Mouse (Mus musculus) urinary bladder, adult 2 months (tissue): ENCODE results near the gene Mmd2. TPM values are rescaled to one million over a fixed set of nuclear protein-coding genes. Genes with fewer than 3 reads are reported as not detected.

ENCODE experiments used
- DNase-seq: peaks from one replicate; pipeline ENCODE4 v3.0.0; 2022; ENCODE audit warnings: low spot score
- polyA plus RNA-seq: library from polyadenylated mRNA; depleted of rRNA; stranded (reverse); fragments of >200 nt; gene quantifications from 2 replicates; pipeline ENCODE4 v1.2.3, GENCODE M21; 2012; rRNA removed

Gene Mmd2
- polyA plus RNA-seq, 1 experiment, result 0.18 TPM

- no peak for DNase-seq
Observed at GRCm38 (mm10) chr5:142547066-142547465, 61.5 kb downstream of the Mmd2 start.

DNA sequence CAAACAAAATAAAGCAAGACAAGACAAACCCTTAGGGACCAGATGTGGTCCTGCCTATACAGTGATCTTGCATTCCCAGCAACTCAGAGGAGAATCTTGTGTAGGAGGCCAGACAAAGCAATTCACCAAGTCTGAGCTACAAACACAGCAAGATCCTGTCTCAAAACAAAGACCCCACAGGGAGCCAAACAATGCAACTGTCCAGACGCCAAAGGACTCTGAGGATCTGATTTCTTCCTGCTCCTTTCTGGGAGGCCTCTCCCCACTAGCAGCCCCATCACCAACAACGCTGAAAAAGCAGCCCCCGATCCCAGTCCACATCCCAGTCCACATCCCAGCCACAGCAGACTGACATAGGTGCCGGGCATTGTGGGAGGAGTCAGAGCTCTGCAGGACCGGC is 62.3 kb downstream of the Mmd2 start:
- no peak for DNase-seq

- no peak for DNase-seq
Observed at GRCm38 (mm10) chr5:142545014-142545795, 63.4 kb downstream of the Mmd2 start.

- no peak for DNase-seq
Observed at GRCm38 (mm10) chr5:142537286-142537685, 71.3 kb downstream of the Mmd2 start.

- no peak for DNase-seq
Observed at GRCm38 (mm10) chr5:142535388-142535787, 73.2 kb downstream of the Mmd2 start.

- DNase-seq, result no peak
Observed at GRCm38 (mm10) chr5:142529915-142530314, 78.7 kb downstream of the Mmd2 start, which contains the start of gene Papolb. Gene Papolb, minus strand, starts transcription at chr5:142530076.

DNA sequence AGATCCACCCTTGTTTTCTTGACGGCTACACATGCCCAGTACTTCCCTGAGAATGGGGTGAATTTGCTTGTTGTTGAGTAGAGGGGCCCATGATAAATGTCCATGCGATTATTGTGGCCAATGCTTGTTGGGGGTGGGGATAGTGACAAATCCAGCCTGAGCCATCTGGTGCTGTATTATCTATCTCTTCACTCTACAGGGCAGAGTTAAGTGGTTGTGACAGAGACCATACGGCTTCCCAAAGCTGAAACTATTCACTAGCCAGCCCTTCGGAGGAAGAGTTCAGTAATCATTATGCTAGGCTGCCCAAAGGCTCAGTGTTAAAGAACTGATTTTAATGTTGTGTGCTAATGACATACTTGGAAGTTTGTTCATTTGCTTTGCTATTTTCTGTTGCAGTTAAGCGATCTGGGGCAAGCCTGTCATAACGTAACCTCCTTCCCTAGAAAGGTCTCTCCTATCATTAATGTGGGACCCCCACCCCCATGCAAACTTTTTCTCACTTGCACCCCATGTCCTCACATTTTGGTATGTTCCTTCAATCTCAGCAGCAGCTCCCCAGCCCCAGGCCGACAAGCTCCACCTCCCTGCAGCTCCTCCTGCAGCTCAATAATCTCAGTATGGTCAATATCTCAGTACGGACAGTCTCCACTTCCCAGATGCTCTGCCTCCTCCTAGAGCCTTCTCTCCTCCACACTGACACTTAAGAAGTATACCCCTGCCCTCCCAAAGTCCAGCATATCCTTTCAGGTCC is 83.7 kb downstream of the Mmd2 start:
- DNase-seq, result no peak

GRCm38 (mm10) chr5:142521195-142521866 is 87.3 kb downstream of the Mmd2 start:
- DNase-seq, result no peak

- no peak for DNase-seq
Observed at GRCm38 (mm10) chr5:142520360-142520759, 88.2 kb downstream of the Mmd2 start.

DNA sequence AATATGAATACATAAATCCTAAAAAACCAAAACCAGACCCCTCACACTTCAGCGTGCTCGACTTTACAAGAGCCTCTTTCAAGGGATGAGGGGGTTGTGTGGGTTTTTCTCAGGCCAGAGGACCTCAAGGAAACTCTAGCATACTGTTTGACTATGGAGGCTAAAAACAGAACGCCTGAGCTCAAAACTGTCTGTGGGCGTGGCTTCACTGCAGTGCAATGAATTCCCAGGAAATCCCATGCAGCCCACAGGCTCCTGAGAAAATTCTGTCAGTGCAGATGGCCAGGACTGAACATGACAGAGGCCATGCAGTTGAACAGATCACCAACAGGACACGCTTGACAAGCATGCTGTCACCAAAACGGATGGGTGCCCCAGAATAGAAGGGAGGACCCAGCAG is 89.6 kb downstream of the Mmd2 start:
- no peak for DNase-seq

Other genes starting within 250 kb of the Mmd2 start
- gene Foxk1, start 207.3 kb downstream of the Mmd2 start, polyA plus RNA-seq, result 13.8 and 21.3 TPM in 2 replicates
- gene Ap5z1, start 144.9 kb downstream of the Mmd2 start, polyA plus RNA-seq, result 17.1 and 18.6 TPM in 2 replicates
- gene Papolb, start 78.7 kb downstream of the Mmd2 start, polyA plus RNA-seq, result 0.04 and 0.06 TPM in 2 replicates
- gene Radil, start 57.7 kb downstream of the Mmd2 start, polyA plus RNA-seq, result 2.6 and 3.4 TPM in 2 replicates
- 41.4 and 43.4 TPM in 2 replicates for gene Wipi2, start 18.9 kb upstream of the Mmd2 start, polyA plus RNA-seq
- gene Slc29a4, start 83.7 kb upstream of the Mmd2 start, polyA plus RNA-seq, result 0.26 and 0.68 TPM in 2 replicates
- 21.4 and 49.1 TPM in 2 replicates for gene Tnrc18, start 208.9 kb upstream of the Mmd2 start, polyA plus RNA-seq